Mouse (Mus musculus) neural tube, embryonic 12.5 days (tissue): ENCODE results near the gene Plcz1. TPM values are rescaled to one million over a fixed set of nuclear protein-coding genes. Genes with fewer than 3 reads are reported as not detected.

ENCODE experiments used
- ATAC-seq: fragments of 200-750 bp; cut with Nextera tagmentation; 2 replicates; pipeline ENCODE4 v1.8.0; 2017; ENCODE audit warnings: low read depth, mild to moderate bottlenecking, moderate TSS enrichment, moderate library complexity; ENCODE audit not compliant: low FRiP score
- H3K27ac ChIP-seq: fragments of 300-500 bp; sonication (generic); 2 replicates; pipeline ENCODE4 v1.5.1; 2016
- H3K27me3 ChIP-seq: fragments of 300-500 bp; sonication (generic); replicated peaks from 2 replicates; pipeline ENCODE4 v1.6.1; 2016; ENCODE audit warnings: mild to moderate bottlenecking
- H3K36me3 ChIP-seq: fragments of 300-500 bp; sonication (generic); 2 replicates; pipeline ENCODE4 v1.6.1; 2016; ENCODE audit warnings: mild to moderate bottlenecking
- H3K4me1 ChIP-seq: fragments of 300-500 bp; sonication (generic); 2 replicates; pipeline ENCODE4 v1.6.1; 2016
- H3K4me2 ChIP-seq: fragments of 300-500 bp; sonication (generic); replicated peaks from 2 replicates; pipeline ENCODE4 v1.6.1; 2016; ENCODE audit warnings: mild to moderate bottlenecking
- H3K4me3 ChIP-seq: fragments of 300-500 bp; sonication (generic); 2 replicates; pipeline ENCODE4 v1.5.1; 2016
- H3K9ac ChIP-seq: fragments of 300-500 bp; sonication (generic); 2 replicates; pipeline ENCODE4 v1.6.1; 2016; ENCODE audit warnings: mild to moderate bottlenecking
- H3K9me3 ChIP-seq: fragments of 300-500 bp; sonication (generic); 2 replicates; pipeline ENCODE4 v1.6.1; 2016; ENCODE audit warnings: mild to moderate bottlenecking
- WGBS: fragments of 180-500 bp; shearing (Covaris S2); methylation state at CpG from one replicate; pipeline ENCODE4 v1.1.7; 2016; 5-methylcytosine and 5-hydroxymethylcytosine counted together
- polyA plus RNA-seq: library from polyadenylated mRNA; unstranded; fragments of >200 nt; fragmentation: Nextera tagmentation; extraction: Ambion mirVana; gene quantifications from 2 replicates; pipeline ENCODE4 v1.2.1, GENCODE M21; 2016

Gene Plcz1
- polyA plus RNA-seq, 1 experiment from 2014 or later: not detected

DNA sequence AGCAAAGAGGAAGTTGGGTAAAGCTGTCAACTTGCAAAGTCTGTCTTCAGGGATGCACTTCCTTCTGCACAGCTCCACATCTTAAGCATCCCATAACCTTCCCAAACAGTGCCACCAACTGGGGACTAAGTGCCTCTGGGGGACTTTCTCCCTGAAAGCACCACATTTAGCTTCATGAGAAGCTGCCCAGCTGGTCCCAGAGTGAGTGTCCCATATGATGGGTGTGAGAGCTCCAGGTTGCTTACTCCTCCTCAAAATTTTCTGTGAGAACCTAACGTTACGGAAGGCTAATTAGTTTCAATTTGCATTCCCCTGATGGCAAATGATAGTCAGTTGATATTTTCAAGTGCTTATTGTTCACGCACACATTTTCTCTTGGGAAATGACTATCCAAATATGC, 57.2 kb downstream of the Plcz1 start:
- H3K27ac ChIP-seq: no peak overlapping the region
- no peak for ATAC-seq
- no peak overlapping the region for H3K4me3 ChIP-seq
- H3K4me1 ChIP-seq: no peaks in the 10 kb centered on the region
- no peaks in the 10 kb centered on the region for H3K27me3 ChIP-seq
- no peak overlapping the region for H3K4me2 ChIP-seq
- no peaks in the 10 kb centered on the region for H3K9me3 ChIP-seq
- no peak overlapping the region for H3K9ac ChIP-seq
- 88% methylated on average over 3 of the region's 3 CpGs for WGBS
- no peaks in the 10 kb centered on the region for H3K36me3 ChIP-seq

DNA sequence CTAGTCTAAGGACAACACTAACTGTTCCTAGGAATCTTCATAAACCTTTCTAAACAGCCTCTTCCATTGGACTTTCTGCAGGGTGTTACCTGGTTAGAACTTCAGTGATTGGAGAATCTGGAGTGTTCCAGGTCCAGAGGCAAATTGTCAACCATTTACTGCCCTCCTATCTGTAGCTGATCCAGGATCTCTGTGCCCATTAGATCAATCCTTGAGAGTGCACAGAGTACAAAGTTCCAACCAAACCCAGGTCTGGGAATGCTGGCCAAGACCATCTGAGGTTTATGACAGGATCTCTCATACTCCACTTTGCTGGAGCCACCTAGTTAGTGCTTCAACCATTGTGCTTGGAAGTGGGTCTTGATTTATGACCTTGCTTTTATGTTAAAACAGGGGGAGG, 60.2 kb downstream of the Plcz1 start:
- no peak overlapping the region for H3K4me3 ChIP-seq
- H3K27me3 ChIP-seq: no peaks in the 10 kb centered on the region
- no peaks in the 10 kb centered on the region for H3K9me3 ChIP-seq
- no peaks in the 10 kb centered on the region for H3K36me3 ChIP-seq
- H3K4me1 ChIP-seq: no peaks in the 10 kb centered on the region
- no peak overlapping the region for H3K27ac ChIP-seq
- no peak overlapping the region for H3K9ac ChIP-seq
- no peak overlapping the region for H3K4me2 ChIP-seq
- no peak for ATAC-seq

- H3K9ac ChIP-seq: no peak overlapping the region
- H3K4me2 ChIP-seq: no peak overlapping the region
- ATAC-seq: no peak
- WGBS: 68% methylated on average over 3 of the region's 3 CpGs
- no peaks in the 10 kb centered on the region for H3K9me3 ChIP-seq
- no peaks in the 10 kb centered on the region for H3K36me3 ChIP-seq
- H3K27ac ChIP-seq: no peak overlapping the region
- no peaks in the 10 kb centered on the region for H3K27me3 ChIP-seq
- H3K4me1 ChIP-seq: no peaks in the 10 kb centered on the region
- no peak overlapping the region for H3K4me3 ChIP-seq
Observed at GRCm38 (mm10) chr6:139978114-139978513, 63.1 kb downstream of the Plcz1 start.

DNA sequence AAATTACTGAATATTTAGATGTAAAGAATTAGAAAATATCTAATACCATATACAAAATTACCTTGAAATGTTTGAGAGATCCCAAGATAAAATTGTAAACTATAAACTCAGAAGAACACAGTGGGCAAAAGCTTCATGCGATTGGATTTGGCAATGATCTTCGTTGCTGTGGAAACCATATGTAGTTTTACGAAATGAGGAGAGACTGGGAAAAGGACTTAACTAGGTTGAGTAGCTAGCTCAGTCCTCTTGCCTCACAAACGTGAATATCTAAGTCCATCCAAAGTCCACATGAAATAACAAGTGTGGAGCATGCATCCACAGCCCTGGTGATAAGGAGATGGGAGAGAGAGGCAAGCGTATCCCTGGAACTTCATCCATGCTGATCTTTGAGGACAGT, 66.6 kb downstream of the Plcz1 start:
- Histone ChIP-seq H3K9ac (no peak overlapping the region), H3K27me3 (no peaks in the 10 kb centered on the region), H3K4me3 (no peak overlapping the region), H3K4me2 (no peak overlapping the region), H3K36me3 (no peaks in the 10 kb centered on the region), H3K9me3 (no peaks in the 10 kb centered on the region), H3K4me1 (no peaks in the 10 kb centered on the region), H3K27ac (no peak overlapping the region)
- WGBS: 84% methylated on average over 5 of the region's 5 CpGs
- no peak for ATAC-seq

- no peak overlapping the region for H3K4me3 ChIP-seq
- no peaks in the 10 kb centered on the region for H3K9me3 ChIP-seq
- ATAC-seq: no peak
- H3K27ac ChIP-seq: no peak overlapping the region
- no peaks in the 10 kb centered on the region for H3K36me3 ChIP-seq
- H3K27me3 ChIP-seq: no peaks in the 10 kb centered on the region
- H3K4me2 ChIP-seq: no peak overlapping the region
- no peaks in the 10 kb centered on the region for H3K4me1 ChIP-seq
- no peak overlapping the region for H3K9ac ChIP-seq
- WGBS: 87% methylated on average over 4 of the region's 4 CpGs
Observed at GRCm38 (mm10) chr6:139971608-139972298, 69.5 kb downstream of the Plcz1 start.

- Histone ChIP-seq H3K27me3 (no peaks in the 10 kb centered on the region), H3K9ac (no peak overlapping the region), H3K4me1 (no peaks in the 10 kb centered on the region), H3K4me2 (no peak overlapping the region), H3K4me3 (no peak overlapping the region), H3K36me3 (no peaks in the 10 kb centered on the region), H3K9me3 (no peaks in the 10 kb centered on the region), H3K27ac (no peak overlapping the region)
- 35% methylated on average over 6 of the region's 6 CpGs for WGBS
- ATAC-seq: peak; percentile 67; the same call in 1 of the 2 replicates
Observed at GRCm38 (mm10) chr6:139966684-139967083, 74.6 kb downstream of the Plcz1 start.

GRCm38 (mm10) chr6:139964895-139965294, 76.4 kb downstream of the Plcz1 start:
- H3K4me1 ChIP-seq: no peaks in the 10 kb centered on the region
- no peaks in the 10 kb centered on the region for H3K9me3 ChIP-seq
- no peaks in the 10 kb centered on the region for H3K27me3 ChIP-seq
- no peak overlapping the region for H3K4me2 ChIP-seq
- ATAC-seq: peak; percentile 48; the same call in 1 of the 2 replicates
- H3K36me3 ChIP-seq: no peaks in the 10 kb centered on the region
- no peak overlapping the region for H3K4me3 ChIP-seq
- WGBS: 70% methylated on average over 3 of the region's 3 CpGs
- no peak overlapping the region for H3K27ac ChIP-seq
- H3K9ac ChIP-seq: no peak overlapping the region

DNA sequence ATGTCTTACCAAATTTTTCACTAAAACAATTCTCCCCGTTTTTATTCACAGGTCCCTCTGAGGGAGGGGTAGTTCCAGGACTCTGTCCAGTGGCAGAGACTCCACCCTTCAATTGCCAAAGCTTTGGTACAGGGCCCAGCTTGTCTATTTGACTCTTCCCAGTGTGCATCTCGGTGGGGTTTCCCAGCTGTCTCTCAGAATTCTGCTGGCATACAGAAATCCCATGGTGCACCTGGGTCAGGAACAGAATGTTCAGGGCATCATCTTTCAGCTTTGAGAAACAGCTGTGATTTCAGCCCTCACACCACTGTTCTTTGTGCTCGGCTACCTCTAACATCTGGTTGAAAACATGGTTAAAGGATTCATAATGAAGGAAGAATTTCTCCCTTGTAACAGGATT, 77.5 kb downstream of the Plcz1 start:
- 72% methylated on average over 3 of the region's 3 CpGs for WGBS
- H3K27ac ChIP-seq: no peak overlapping the region
- H3K27me3 ChIP-seq: no peaks in the 10 kb centered on the region
- H3K4me1 ChIP-seq: no peaks in the 10 kb centered on the region
- H3K9ac ChIP-seq: no peak overlapping the region
- no peaks in the 10 kb centered on the region for H3K9me3 ChIP-seq
- no peak for ATAC-seq
- no peak overlapping the region for H3K4me2 ChIP-seq
- no peaks in the 10 kb centered on the region for H3K36me3 ChIP-seq
- H3K4me3 ChIP-seq: no peak overlapping the region

GRCm38 (mm10) chr6:139957531-139958241, 83.6 kb downstream of the Plcz1 start:
- no peak overlapping the region for H3K4me3 ChIP-seq
- WGBS: 78% methylated on average over 7 of the region's 7 CpGs
- no peaks in the 10 kb centered on the region for H3K36me3 ChIP-seq
- ATAC-seq: no peak
- no peaks in the 10 kb centered on the region for H3K27me3 ChIP-seq
- H3K4me2 ChIP-seq: no peak overlapping the region
- H3K4me1 ChIP-seq: no peaks in the 10 kb centered on the region
- no peak overlapping the region for H3K27ac ChIP-seq
- H3K9ac ChIP-seq: no peak overlapping the region
- no peaks in the 10 kb centered on the region for H3K9me3 ChIP-seq

DNA sequence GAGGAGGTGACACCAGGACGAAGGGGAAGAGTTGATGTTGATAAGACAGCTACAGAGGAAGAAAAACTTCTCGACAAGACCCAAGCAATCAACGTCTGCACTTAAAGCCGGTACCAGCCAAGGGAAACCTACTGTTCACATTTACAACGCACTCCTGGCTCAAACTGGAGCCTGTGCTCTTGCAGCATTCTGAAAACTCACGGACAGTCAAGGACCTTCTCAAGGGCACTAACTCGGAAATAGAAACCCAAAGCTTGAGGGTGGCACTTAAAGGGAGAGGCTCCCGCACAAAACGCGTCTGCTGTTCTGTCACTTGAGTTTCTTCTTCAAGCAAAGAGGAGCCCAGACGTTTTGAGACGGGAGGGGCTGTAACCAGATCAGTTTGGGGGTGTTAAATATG, 87.7 kb downstream of the Plcz1 start:
- 87% methylated on average over 12 of the region's 12 CpGs for WGBS
- no peak for ATAC-seq

DNA sequence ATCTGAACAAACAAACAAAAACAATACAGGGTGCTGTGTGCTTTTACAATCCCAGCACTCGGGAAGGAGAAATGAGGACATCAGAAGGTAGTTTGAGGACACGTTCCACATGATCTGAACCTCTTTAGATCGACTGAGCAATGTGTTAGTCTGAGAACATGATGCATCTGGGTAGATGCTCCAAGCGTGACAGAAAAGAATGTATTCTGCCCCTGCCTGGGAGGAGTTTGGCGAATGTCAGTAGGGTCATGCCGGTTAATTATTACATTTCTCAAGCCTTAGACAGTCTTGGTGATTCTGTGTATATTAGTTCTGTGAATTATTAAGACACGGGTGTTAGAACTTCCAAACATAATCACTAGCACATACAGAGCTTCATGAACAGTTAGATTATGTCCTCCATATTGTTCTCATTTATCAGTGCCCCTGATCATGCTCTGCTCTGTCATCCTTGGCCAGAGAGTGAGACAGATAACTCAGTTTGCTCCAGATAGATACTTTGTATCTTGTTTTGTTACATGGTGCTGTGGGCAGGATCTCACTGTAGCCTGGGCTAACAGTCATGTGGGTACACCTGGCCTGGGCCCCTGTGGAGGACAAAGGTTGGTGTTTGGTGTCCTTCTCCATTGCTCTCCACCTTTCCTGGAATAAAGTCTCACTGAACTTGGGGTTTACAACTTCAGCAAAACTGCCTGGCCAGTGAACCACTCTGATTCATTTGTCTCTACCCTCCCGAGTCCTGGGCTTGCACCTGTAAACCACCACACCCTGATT, 94.0 kb downstream of the Plcz1 start:
- Histone ChIP-seq H3K4me2 (no peak overlapping the region), H3K27me3 (no peaks in the 10 kb centered on the region), H3K27ac (no peak overlapping the region), H3K9me3 (no peaks in the 10 kb centered on the region), H3K4me3 (no peak overlapping the region), H3K36me3 (no peaks in the 10 kb centered on the region), H3K4me1 (no peaks in the 10 kb centered on the region), H3K9ac (no peak overlapping the region)
- 85% methylated on average over 8 of the region's 8 CpGs for WGBS
- ATAC-seq: no peak

More for the DNA sequence above, 87.7 kb downstream of the Plcz1 start:
- no peaks in the 10 kb centered on the region for H3K4me1 ChIP-seq
- H3K4me3 ChIP-seq: no peak overlapping the region
- H3K4me2 ChIP-seq: no peak overlapping the region
- no peak overlapping the region for H3K27ac ChIP-seq
- H3K27me3 ChIP-seq: no peaks in the 10 kb centered on the region
- H3K36me3 ChIP-seq: no peaks in the 10 kb centered on the region
- no peak overlapping the region for H3K9ac ChIP-seq
- no peaks in the 10 kb centered on the region for H3K9me3 ChIP-seq
